Mouse (Mus musculus): ENCODE results near the gene Nme9. TPM values are rescaled to one million over a fixed set of nuclear protein-coding genes. Genes with fewer than 3 reads are reported as not detected.
A peak's percentile ranks its signal among the peaks of the same experiment; 100 is the strongest.

The Nme9 gene
- polyA plus RNA-seq, 1 experiment = 0.16 TPM

- no peaks in the 10 kb centered on the region for H3K27me3 ChIP-seq (replicated peaks; ENCODE audit: control insufficient read depth, insufficient read depth, low read length)
- H3K4me1 ChIP-seq (ENCODE audit: control insufficient read depth, insufficient read depth, low read length) = no peaks in the 10 kb centered on the region
- peak; percentile 59 for TF ChIP-seq CTCF (conservative IDR thresholded peaks at IDR 0.05; ENCODE audit: insufficient read depth, insufficient read length, low read depth, low read length)
- no peak for TF ChIP-seq POLR2A (IDR thresholded peaks at IDR 0.05; ENCODE audit: low read depth, low read length)
- 32% methylated on average over 8 of the region's 8 CpGs for WGBS
- no peak overlapping the region for H3K27ac ChIP-seq (ENCODE audit: insufficient read depth, low read depth, low read length)
- H3K36me3 ChIP-seq (ENCODE audit: control insufficient read depth, insufficient read depth, low read length) = no peaks in the 10 kb centered on the region
- no peak for DNase-seq
- no peak overlapping the region for H3K4me3 ChIP-seq (ENCODE audit: insufficient read depth, low read depth, low read length)
These were observed 6.6 kb upstream of the Nme9 start for GRCm38 (mm10) chr9:99444590-99445178.

DNA sequence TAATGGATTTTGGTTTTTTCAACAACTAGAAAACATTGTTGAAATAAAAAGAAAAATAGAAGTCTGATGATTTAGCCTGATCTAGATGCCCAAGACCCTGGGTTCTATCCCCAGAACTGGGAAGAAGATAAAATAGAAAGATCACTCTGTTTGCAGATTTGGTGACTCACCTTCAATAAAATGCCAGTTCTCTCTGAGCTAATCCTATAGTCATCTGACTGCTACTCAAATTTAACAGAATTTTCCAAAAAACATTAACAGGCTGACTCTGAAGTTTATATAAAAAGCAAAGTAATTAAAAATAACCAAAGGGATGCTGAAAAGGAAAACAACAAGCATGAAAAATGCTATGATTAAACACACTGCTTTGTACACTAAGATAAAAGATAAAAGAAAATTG lies 5.0 kb upstream of the Nme9 start:
- TF ChIP-seq CTCF (conservative IDR thresholded peaks at IDR 0.05; ENCODE audit: insufficient read depth, insufficient read length, low read depth, low read length) (no peak), POLR2A (IDR thresholded peaks at IDR 0.05; ENCODE audit: low read depth, low read length) (no peak)
- Histone ChIP-seq H3K27ac (ENCODE audit: insufficient read depth, low read depth, low read length) (no peak overlapping the region), H3K36me3 (ENCODE audit: control insufficient read depth, insufficient read depth, low read length) (no peaks in the 10 kb centered on the region), H3K4me3 (ENCODE audit: insufficient read depth, low read depth, low read length) (no peak overlapping the region), H3K27me3 (replicated peaks; ENCODE audit: control insufficient read depth, insufficient read depth, low read length) (no peaks in the 10 kb centered on the region), H3K4me1 (ENCODE audit: control insufficient read depth, insufficient read depth, low read length) (no peaks in the 10 kb centered on the region; the same call in 1 of the 2 replicates)
- no peak for DNase-seq

GRCm38 (mm10) chr9:99447323-99447722 lies 4.0 kb upstream of the Nme9 start:
- H3K4me3 ChIP-seq (ENCODE audit: insufficient read depth, low read depth, low read length) = no peak overlapping the region
- no peaks in the 10 kb centered on the region; the same call in 1 of the 2 replicates for H3K4me1 ChIP-seq (ENCODE audit: control insufficient read depth, insufficient read depth, low read length)
- DNase-seq = no peak
- WGBS = 59% methylated on average over 3 of the region's 3 CpGs
- H3K27me3 ChIP-seq (replicated peaks; ENCODE audit: control insufficient read depth, insufficient read depth, low read length) = no peaks in the 10 kb centered on the region
- H3K36me3 ChIP-seq (ENCODE audit: control insufficient read depth, insufficient read depth, low read length) = no peaks in the 10 kb centered on the region
- TF ChIP-seq CTCF (conservative IDR thresholded peaks at IDR 0.05; ENCODE audit: insufficient read depth, insufficient read length, low read depth, low read length) = no peak
- no peak for TF ChIP-seq POLR2A (IDR thresholded peaks at IDR 0.05; ENCODE audit: low read depth, low read length)
- no peak overlapping the region for H3K27ac ChIP-seq (ENCODE audit: insufficient read depth, low read depth, low read length)

- DNase-seq = peak; percentile 41
- WGBS = 38% methylated on average over 9 of the region's 9 CpGs
- H3K4me3 ChIP-seq (ENCODE audit: insufficient read depth, low read depth, low read length) = no peak overlapping the region
- TF ChIP-seq CTCF (conservative IDR thresholded peaks at IDR 0.05; ENCODE audit: insufficient read depth, insufficient read length, low read depth, low read length) (peak; percentile 57), POLR2A (IDR thresholded peaks at IDR 0.05; ENCODE audit: low read depth, low read length) (no peak)
- H3K27me3 ChIP-seq (replicated peaks; ENCODE audit: control insufficient read depth, insufficient read depth, low read length) = no peaks in the 10 kb centered on the region
- H3K4me1 ChIP-seq (ENCODE audit: control insufficient read depth, insufficient read depth, low read length) = no peaks in the 10 kb centered on the region; the same call in 1 of the 2 replicates
- no peak overlapping the region for H3K27ac ChIP-seq (ENCODE audit: insufficient read depth, low read depth, low read length)
- H3K36me3 ChIP-seq (ENCODE audit: control insufficient read depth, insufficient read depth, low read length) = no peaks in the 10 kb centered on the region
These were observed 1.2 kb upstream of the Nme9 start for GRCm38 (mm10) chr9:99449886-99450647.

- Histone ChIP-seq H3K36me3 (ENCODE audit: control insufficient read depth, insufficient read depth, low read length) (no peaks in the 10 kb centered on the region), H3K4me1 (ENCODE audit: control insufficient read depth, insufficient read depth, low read length) (no peaks in the 10 kb centered on the region; the same call in 1 of the 2 replicates), H3K27me3 (replicated peaks; ENCODE audit: control insufficient read depth, insufficient read depth, low read length) (no peaks in the 10 kb centered on the region), H3K4me3 (ENCODE audit: insufficient read depth, low read depth, low read length) (no peak overlapping the region), H3K27ac (ENCODE audit: insufficient read depth, low read depth, low read length) (no peak overlapping the region)
- TF ChIP-seq POLR2A (IDR thresholded peaks at IDR 0.05; ENCODE audit: low read depth, low read length) = no peak
- no peak for TF ChIP-seq CTCF (conservative IDR thresholded peaks at IDR 0.05; ENCODE audit: insufficient read depth, insufficient read length, low read depth, low read length)
- 81% methylated on average over 4 of the region's 4 CpGs for WGBS
- no peak for DNase-seq
These were observed 2.9 kb downstream of the Nme9 start for GRCm38 (mm10) chr9:99454211-99454610.

- peak; percentile 76 for TF ChIP-seq CTCF (conservative IDR thresholded peaks at IDR 0.05; ENCODE audit: insufficient read depth, insufficient read length, low read depth, low read length)
- no peak for TF ChIP-seq POLR2A (IDR thresholded peaks at IDR 0.05; ENCODE audit: low read depth, low read length)
- Histone ChIP-seq H3K36me3 (ENCODE audit: control insufficient read depth, insufficient read depth, low read length) (no peaks in the 10 kb centered on the region), H3K4me3 (ENCODE audit: insufficient read depth, low read depth, low read length) (no peak overlapping the region), H3K27ac (ENCODE audit: insufficient read depth, low read depth, low read length) (no peak overlapping the region), H3K4me1 (ENCODE audit: control insufficient read depth, insufficient read depth, low read length) (no peaks in the 10 kb centered on the region), H3K27me3 (replicated peaks; ENCODE audit: control insufficient read depth, insufficient read depth, low read length) (no peaks in the 10 kb centered on the region)
- 39% methylated on average over 12 of the region's 12 CpGs for WGBS
- peak; percentile 60 for DNase-seq
These were observed 7.4 kb downstream of the Nme9 start for GRCm38 (mm10) chr9:99458529-99459208.

DNA sequence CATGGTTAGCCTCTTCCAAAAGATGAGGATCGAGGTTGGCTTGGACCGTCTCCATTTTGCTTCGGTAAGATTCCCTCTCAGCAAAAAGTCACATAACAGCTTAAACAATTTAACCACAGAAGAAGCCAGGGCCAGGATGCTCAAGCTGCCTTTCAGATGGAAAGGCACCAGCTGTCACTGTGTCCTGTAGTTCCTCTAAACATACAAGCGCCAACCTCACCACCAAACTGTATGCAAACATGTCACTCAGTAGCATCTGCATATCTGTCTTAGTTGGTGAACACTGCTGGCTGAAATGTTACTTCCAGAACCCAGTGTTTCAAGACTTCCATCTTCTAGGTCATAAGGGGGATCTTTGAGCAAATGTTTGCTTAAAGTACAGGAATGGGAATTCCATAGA lies 8.5 kb downstream of the Nme9 start:
- 85% methylated on average over 4 of the region's 4 CpGs for WGBS

More for the DNA sequence above, 8.5 kb downstream of the Nme9 start:
- no peaks in the 10 kb centered on the region for H3K36me3 ChIP-seq (ENCODE audit: control insufficient read depth, insufficient read depth, low read length)
- no peaks in the 10 kb centered on the region for H3K27me3 ChIP-seq (replicated peaks; ENCODE audit: control insufficient read depth, insufficient read depth, low read length)
- no peak for DNase-seq
- no peak overlapping the region for H3K27ac ChIP-seq (ENCODE audit: insufficient read depth, low read depth, low read length)
- H3K4me1 ChIP-seq (ENCODE audit: control insufficient read depth, insufficient read depth, low read length) = no peaks in the 10 kb centered on the region
- TF ChIP-seq POLR2A (IDR thresholded peaks at IDR 0.05; ENCODE audit: low read depth, low read length) = no peak
- TF ChIP-seq CTCF (conservative IDR thresholded peaks at IDR 0.05; ENCODE audit: insufficient read depth, insufficient read length, low read depth, low read length) = no peak
- H3K4me3 ChIP-seq (ENCODE audit: insufficient read depth, low read depth, low read length) = no peak overlapping the region

Data from kidney, adult 2 months (tissue).